Mouse (Mus musculus) thymus, postnatal 0 days (tissue): ENCODE data around the gene Pik3cg. TPM values are rescaled to one million over a fixed set of nuclear protein-coding genes. Genes with fewer than 3 reads are reported as not detected.
"Not testable (repeated sequence)": the region's sequence is repeated elsewhere in the genome, so short reads cannot be mapped to it uniquely, and the experiment has no call there.

Experiments used
- DNase-seq: peaks from one replicate; pipeline ENCODE4 v3.0.0-alpha.2; 2015; ENCODE audit warnings: low spot score
- polyA plus RNA-seq: library from polyadenylated mRNA; unstranded; fragments of >200 nt; fragmentation: Nextera tagmentation; extraction: Ambion mirVana; gene quantifications from 2 replicates; pipeline ENCODE4 v1.2.1, GENCODE M21; 2015

Pik3cg gene
- polyA plus RNA-seq = 24.4 and 25.3 TPM in 2 replicates

DNA sequence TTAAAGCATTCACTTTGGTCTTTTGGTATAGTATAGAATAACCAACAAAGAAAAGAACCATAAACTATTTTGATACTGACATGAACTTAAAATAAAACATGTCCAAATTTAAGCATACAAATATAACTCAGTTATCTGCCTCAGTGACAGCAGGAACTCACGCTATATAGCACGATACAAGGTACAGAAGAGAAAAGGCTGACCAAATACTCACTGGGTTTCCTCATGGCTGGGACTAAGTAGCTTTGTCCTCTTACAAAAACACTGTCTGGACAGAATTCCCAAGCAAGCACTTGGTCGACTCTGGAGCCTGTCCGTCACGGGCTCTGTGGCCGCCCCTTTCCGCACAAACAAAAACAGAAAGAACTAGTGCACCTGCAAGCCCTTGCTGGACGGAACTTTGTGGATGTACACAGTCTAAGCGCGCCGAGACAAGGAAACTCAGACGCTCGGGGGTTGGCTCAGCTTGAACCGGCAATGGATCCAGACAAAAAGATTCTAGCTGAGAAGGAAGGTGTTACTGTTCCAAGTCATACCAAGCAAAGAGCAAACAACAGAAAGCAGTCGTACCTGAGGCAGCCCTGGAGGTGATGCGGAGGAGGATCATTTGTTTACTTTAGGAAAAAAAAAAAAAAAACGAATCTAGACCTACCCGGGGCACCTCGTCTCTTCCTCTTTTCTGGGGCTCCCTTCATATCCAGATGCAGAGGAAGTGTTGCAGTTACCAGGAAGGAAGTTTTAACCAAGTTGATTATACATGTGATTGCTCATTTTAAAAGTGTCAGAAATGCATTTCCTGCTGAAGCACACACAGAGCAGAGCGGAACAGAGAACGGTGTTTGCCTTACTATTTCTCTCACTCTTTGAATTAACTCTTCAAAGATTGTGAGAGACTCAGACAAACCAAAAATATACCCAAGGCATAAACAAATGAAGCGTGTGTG is at the start of gene Pik3cg:
Gene Pik3cg, minus strand, starts transcription at position 712 of the 944 bp plus-strand sequence.
- peak; percentile 75 for DNase-seq

GRCm38 (mm10) chr12:32248483-32248882 is 40.0 kb upstream of the Pik3cg start:
- no peak for DNase-seq

DNA sequence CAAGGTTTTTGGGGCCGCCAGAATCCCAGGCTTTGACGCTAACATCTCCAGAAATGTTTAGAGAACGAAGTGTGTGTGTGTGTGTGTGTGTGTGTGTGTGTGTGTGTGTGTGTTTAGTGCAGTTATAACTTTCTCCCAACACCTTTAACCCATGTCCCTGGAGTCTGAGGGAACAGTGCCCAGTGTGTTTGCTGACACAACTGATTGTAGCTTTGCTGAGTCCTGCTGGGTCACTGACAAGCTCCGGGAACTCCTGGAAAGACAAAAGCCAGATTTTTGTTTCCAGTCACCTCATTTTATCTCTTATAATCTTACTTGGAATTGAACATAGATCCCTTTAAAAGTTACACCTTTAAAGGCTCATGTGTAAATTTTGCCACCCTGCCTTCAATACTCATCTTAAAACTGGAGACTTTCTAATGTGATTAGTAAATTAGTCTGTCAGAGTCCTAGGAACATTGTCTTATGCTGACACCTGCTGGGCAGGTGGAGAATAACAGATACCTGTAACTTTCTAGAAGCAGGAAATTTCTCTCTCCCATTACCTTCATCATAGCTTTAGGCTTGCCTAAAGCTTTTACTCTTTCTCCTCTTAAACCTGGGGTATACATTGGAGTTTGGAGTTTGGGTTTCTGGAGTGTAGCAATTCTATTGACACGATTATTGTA is 37.2 kb upstream of the Pik3cg start:
- peak; percentile 65 for DNase-seq

DNA sequence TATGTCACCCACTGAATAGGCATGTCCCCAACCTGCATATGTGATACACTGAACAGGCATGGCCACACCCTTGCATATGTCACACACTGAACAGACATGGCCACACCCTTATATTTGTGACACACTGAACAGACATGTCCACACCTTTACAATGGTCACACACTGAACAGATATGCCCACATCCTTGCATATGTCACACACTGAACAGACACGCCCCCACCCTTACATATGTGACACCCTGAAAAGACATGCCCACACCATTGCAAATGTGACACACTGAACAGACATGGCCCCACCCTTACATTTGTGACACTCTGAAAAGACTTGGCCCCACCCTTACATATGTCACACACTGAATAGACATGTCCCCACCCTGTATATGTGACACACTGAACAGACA is 35.1 kb upstream of the Pik3cg start:
- DNase-seq = no peak

DNA sequence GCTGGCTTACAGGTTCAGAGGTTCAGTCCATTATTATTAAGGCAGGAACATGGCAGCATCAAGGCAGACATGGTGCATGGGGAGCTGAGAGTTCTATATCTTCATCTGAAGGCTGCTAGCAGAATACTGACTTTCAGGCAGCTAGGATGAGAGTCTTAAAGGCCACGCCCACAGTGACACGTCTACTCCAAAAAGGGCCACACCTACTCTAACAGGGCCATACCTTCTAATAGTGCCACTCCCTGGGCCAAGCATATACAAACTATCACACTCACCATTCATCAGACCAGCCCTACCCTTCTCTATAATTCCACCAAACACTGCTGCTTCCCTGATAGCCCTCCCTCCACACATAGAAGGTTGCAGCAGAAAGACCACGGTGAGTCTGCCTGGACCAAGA is 30.7 kb upstream of the Pik3cg start:
- not testable (repeated sequence) for DNase-seq

- no peak for DNase-seq
These were observed 30.0 kb upstream of the Pik3cg start for GRCm38 (mm10) chr12:32238433-32238832.

DNA sequence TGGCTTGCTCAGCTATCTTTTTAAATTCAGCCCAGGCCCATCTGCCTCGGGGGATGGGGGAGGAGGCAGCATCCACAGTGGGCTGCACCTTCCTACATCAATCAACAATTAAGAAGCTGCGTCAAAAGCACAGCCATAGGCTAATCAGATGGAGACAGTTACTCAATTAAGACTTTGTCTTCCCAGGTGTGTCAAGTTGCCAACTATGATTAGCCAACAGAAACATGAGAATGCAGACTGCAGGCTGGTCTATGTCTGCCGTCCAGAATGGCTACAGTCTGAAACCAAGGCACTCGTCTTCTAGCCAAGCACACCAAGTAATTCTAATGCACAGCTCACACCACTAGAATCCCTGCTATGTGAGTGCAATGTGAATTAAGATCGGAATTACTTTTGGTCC is 29.4 kb upstream of the Pik3cg start:
- no peak for DNase-seq

DNA sequence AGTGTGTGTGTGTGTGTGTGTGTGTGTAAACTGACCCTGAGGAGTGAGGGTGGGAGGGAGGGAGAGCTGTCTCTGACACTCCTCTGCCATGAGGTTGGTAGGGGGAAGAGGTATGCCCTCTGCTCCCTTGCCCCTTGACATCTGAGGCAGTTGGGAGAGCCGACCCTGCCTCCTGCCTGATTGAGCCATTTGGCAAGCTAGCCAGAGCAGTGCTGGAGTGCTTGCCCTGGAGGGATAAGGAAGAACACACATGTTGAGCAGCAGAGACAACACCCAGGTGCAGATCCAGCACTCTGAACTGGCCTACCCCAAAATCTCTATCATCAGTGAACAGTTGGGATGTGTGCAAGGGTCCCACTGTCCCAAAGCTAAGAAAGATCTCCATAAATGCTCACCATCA is 28.7 kb upstream of the Pik3cg start:
- no peak for DNase-seq

DNA sequence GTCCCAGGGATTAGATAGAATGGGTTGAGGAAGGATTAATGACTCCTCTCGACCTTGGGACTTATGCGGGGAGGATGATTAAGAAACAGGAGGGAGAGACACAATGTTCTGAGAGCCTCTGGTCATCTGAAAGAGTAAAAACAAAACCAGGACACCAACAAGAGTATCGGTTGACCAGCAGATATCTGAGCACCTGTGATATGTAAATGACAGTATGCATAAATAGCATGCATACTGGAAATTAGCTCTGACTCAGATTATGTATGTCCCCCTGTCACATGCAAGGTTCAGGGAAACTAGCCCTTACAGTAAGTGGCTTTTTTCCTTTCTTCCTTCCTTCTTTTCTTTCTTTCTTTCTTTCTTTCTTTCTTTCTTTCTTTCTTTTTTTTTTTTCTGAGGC is 28.0 kb upstream of the Pik3cg start:
- DNase-seq = no peak

DNA sequence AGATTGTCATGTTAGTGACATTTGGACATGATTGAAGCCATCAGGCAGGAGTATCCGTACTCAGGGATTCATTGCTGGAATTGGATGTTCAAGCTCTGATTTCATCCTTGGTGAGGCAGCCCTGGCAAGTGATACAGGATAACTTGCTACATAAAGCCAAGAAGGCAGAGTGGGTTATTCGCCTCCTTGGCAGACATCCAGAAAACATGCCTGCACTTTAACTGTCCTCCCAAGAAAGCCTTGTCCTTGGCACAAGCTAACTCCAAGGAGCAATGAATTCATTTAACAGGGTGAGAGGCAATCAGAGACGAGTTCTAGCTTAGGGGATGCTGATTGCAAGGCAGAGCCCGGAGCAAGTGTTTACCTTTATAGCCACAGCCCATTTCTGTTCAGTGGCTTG is 25.4 kb upstream of the Pik3cg start:
- no peak for DNase-seq

- no peak for DNase-seq
These were observed 22.9 kb upstream of the Pik3cg start for GRCm38 (mm10) chr12:32231398-32231797.

- no peak for DNase-seq
These were observed 15.2 kb upstream of the Pik3cg start for GRCm38 (mm10) chr12:32223629-32224028.

DNA sequence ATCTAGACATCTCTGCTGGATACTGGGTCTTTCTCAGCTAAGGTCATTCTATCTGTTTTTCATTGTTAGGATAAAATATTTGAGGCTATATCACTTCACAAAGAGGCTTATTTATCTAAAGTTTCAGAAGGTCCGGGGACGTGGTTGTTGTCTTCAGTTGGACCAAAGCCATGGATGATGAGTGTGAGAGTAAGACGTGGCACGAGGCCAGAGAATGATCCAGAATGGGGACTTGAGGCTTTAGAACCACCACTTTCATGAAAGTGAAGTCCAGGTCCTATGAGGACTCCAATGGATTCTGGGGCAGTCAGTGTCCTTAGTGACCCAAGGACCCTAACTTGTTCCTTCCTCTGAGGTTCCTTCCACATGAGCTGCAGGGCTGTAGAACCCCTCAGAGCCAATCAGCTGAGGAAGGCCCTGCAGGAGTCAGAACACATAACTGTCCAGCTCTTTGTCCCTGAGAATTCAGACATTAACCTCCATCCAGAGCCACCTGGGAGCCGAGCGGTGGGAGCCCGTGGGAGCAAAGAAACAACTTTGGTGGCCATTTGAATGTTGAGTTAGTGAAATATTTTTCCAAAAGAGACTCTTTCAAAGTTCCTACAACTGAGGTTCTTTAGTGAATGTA is 14.4 kb upstream of the Pik3cg start:
- no peak for DNase-seq

GRCm38 (mm10) chr12:32220387-32220786 is 11.9 kb upstream of the Pik3cg start:
- DNase-seq = no peak

DNA sequence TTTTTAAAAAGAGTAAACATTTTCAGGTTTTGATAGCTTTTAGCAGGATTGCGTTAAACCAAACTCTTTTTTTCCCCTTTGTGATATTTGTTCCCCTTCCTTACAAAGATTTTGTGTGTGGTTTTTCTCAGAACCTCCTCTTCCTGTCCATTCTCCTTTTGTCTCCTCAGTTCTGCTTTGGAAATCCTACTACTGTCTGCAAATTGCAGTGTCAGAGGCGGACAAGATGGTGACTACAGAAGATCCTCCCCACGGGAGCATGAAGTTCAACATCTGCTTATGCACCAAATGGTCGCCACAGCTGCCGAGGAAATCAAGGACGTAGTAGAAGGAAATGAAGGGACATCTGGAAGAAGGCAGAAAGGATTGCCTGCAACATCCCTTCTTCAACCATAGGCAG is 6.7 kb upstream of the Pik3cg start:
- no peak for DNase-seq

DNA sequence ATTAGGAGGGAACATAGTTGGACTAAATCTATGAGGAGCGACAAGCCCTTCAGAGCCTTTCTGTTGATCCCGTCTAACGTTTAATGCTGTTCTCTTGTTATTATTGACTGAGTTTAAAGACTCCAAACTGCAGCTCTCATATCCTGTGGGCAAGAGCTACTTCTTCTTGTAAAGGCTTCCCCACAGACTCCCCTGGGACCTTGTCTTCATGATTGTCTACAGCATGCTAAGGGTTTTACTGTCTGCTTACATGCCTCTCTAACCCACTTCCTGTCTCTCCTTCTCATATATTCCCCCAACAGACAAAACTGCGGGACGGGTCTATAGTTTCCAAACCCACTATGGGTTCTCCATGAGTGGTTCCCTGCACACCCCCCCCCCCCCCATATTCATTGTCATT is 4.2 kb upstream of the Pik3cg start:
- peak; percentile 55 for DNase-seq

DNA sequence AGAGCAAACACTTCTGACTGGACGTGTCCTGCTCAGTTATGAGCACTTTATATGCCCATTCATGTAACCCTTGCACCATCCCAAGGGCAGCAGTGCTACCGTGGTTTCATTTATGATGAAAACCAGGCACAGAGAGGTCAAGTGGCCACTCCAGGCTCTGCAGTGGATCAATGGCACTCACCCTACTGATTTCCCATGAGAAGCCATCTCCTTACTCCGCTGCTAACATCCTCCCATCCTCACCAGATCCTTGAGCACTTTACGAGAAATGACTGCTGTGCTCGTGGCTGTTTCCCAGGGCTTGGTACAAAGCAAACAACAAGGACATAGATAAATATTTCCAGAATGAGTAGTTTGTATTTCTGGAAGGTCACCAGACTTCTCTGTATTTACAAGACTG is 3.7 kb upstream of the Pik3cg start:
- no peak for DNase-seq

GRCm38 (mm10) chr12:32211257-32211656 is 2.8 kb upstream of the Pik3cg start:
- DNase-seq = no peak

GRCm38 (mm10) chr12:32208951-32209350 is 492 bp upstream of the Pik3cg start:
- no peak for DNase-seq

- no peak for DNase-seq
These were observed 1.3 kb downstream of the Pik3cg start for GRCm38 (mm10) chr12:32207141-32207540.

DNA sequence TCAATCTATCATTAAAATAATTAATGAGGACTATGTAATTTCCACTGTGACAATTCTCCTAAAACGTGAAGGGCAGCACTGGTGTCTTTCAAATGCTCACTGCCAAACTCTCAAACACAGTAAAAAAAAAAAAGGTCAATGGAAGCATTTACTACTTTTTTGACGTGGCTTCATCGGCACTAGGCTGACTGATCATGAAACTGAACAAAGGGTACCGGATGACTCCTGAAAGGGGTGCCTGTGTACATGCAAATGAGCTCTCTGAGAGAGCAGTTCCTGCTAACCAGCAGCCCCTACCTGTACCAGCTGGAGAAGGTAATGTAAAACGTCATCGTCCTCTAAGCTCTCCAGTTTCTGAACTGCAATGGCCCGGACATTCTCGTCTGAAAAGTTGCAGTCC is 4.8 kb downstream of the Pik3cg start:
- DNase-seq = no peak

DNA sequence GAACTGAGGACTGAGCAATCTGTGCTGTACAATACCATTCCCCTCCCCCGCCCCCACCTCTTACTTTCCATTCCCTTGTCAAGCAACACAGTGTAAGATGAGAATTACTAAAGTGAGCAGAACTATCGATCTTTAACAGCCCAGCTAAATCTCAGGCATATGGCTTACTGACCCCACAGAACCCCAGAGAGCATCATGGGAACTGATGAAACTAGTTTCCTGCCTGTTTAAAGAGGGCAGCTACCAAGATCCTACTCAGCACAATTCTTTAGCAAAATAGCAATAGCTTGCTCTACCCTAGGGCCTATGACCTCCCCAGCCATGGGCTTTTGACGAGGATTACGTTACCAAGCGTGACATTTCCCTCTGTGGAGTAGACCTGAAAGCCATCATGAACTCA is 5.9 kb downstream of the Pik3cg start:
- no peak for DNase-seq
